Mouse (Mus musculus): ENCODE data around the gene Ttc4. TPM values are rescaled to one million over a fixed set of nuclear protein-coding genes. Genes with fewer than 3 reads are reported as not detected.

Gene Ttc4
- total RNA-seq, 1 experiment from 2014 or later: 23.8 TPM

- no peak for ATAC-seq (replicated peaks; ENCODE audit: insufficient number of reproducible peaks, low FRiP score, low TSS enrichment, poor library complexity, severe bottlenecking)
Observed at GRCm38 (mm10) chr4:106622030-106622493, 56.7 kb downstream of the Ttc4 start, which contains the start of gene Ttc22. Gene Ttc22, plus strand, starts transcription at chr4:106622432.

DNA sequence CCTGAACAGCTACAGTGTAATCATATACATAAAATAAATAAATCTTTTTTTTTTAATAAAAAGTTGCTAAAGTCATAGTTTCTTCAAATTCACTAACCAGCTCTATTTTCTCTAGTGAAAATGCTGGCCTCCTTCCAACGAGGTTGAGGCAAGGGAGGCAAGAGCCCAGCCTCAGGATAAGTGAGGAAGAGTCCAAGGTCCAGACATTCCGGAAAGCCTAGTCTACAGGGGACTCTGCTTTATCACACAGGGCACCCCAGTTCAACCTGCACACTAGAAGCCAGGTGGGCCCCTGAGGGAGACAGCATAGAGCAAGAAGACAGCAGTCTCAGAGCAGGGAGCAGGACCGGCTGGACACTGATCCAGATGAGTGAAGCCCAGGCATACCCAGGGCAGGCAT lies 57.3 kb downstream of the Ttc4 start:
- ATAC-seq (replicated peaks; ENCODE audit: insufficient number of reproducible peaks, low FRiP score, low TSS enrichment, poor library complexity, severe bottlenecking): no peak

DNA sequence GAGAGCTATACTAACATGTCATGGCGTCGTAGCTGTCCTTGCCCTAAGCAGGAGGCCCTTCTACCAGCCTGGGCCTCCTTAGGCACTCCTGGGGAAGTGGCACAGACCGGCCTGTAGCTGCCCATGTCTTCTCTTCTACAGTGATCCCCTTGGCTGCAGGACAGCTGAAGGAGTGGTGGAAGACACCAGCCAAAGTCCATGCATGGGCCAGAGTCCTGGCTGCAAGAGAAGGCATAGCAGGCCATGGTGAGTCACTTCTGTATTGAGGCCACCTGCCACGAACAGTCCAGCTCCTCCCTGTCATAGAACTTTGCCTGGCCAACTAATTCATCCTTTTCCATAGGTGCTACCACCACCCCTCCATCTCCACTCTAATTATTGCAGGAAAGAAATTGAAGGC lies 59.8 kb downstream of the Ttc4 start:
- no peak for ATAC-seq (replicated peaks; ENCODE audit: insufficient number of reproducible peaks, low FRiP score, low TSS enrichment, poor library complexity, severe bottlenecking)

DNA sequence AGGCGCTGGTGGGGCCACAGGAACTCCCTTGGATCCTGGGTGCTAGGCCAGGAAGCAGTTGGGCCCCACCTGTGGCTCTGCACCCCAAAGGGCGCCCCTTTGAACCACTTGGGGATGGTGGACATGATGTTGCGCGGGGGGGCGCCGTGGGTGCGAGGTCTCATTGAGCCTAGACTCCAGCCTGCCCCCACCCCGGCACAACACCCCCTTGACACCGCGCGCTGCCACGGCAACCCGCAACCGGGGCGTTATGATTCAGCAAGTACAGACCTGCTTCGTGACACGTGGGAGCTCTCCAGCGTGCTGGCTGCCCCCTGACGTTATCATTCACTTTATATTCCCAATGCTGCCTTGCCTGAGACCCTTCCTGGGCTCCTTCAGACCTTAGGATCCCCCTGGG lies 61.7 kb downstream of the Ttc4 start, which contains the start of gene Lexm:
TSS of gene Lexm (minus strand) at position 186 of the 400 bp plus-strand sequence.
- ATAC-seq (replicated peaks; ENCODE audit: insufficient number of reproducible peaks, low FRiP score, low TSS enrichment, poor library complexity, severe bottlenecking): no peak

DNA sequence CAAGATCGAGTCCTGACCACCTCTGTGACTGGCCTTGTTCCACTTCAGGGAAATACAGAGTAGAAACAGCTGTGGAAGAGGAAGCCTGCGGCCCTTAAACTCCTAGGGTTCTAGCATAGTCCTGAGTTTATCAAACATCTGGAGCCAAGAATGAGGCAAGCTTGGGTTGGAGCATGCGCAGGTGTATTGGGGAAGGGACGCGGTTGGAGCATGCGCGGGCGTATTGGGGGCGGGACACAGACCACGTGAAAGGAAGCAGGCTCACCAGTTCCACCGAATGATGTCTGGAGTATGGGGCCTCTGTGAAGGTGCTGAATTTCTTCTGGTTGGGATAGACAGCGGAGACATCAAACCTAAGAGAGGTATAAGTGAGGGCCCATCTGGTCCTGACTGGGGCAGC lies 63.1 kb downstream of the Ttc4 start:
- no peak for ATAC-seq (replicated peaks; ENCODE audit: insufficient number of reproducible peaks, low FRiP score, low TSS enrichment, poor library complexity, severe bottlenecking)

- ATAC-seq (replicated peaks; ENCODE audit: insufficient number of reproducible peaks, low FRiP score, low TSS enrichment, poor library complexity, severe bottlenecking): no peak
Observed at GRCm38 (mm10) chr4:106614881-106615280, 63.9 kb downstream of the Ttc4 start.

DNA sequence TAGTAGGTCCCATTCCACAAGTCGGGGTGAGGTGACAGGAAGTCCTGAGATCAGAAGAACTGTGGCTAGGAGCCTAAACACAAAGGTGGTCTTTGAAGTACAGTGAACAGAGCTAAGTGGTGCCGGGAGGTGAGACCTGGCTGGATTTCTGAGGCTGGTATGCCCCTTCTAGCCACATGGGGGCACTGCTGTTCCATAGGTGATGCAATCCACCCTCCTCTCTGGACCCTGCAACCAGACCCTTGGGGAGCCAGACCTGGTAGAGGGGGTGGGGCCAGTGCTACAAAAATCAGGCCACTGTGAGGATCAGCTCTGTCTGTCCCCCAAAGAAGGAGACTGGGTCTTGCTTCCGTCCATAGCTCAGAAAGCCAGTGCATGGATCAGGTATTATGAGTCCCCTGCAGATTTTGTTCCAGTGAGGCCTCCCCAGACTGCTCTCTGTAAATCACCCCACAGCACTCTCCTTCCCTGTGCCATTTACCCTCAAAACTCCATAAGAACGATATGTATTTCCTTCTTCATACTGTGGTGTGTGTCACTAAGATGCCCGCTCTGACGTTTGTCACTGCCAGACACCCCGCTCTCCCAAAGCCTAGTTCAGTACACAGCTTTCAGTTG lies 64.5 kb downstream of the Ttc4 start:
- no peak; the same call in 1 of the 2 replicates for ATAC-seq (replicated peaks; ENCODE audit: insufficient number of reproducible peaks, low FRiP score, low TSS enrichment, poor library complexity, severe bottlenecking)

- no peak for ATAC-seq (replicated peaks; ENCODE audit: insufficient number of reproducible peaks, low FRiP score, low TSS enrichment, poor library complexity, severe bottlenecking)
Observed at GRCm38 (mm10) chr4:106613560-106613959, 65.2 kb downstream of the Ttc4 start.

- no peak for ATAC-seq (replicated peaks; ENCODE audit: insufficient number of reproducible peaks, low FRiP score, low TSS enrichment, poor library complexity, severe bottlenecking)
Observed at GRCm38 (mm10) chr4:106613105-106613504, 65.6 kb downstream of the Ttc4 start.

Other genes with a start within 250 kb of the Ttc4 start
- gene Pcsk9, start 214.6 kb downstream of the Ttc4 start, total RNA-seq (2017): not detected in 3 replicates
- gene Bsnd, start 186.7 kb downstream of the Ttc4 start, total RNA-seq (2017): not detected in 3 replicates
- gene Dhcr24, start 117.9 kb downstream of the Ttc4 start, total RNA-seq (2017): 2.5 to 7.5 TPM (median 3.2 TPM) in 3 replicates
- not detected in 3 replicates for gene Lexm, start 61.7 kb downstream of the Ttc4 start, total RNA-seq (2017)
- not detected in 3 replicates for gene Ttc22, start 56.5 kb downstream of the Ttc4 start, total RNA-seq (2017)
- 0.96 to 5.3 TPM (median 4.0 TPM) in 3 replicates for gene Pars2, start 27.9 kb downstream of the Ttc4 start, total RNA-seq (2017)
- gene Mroh7, start 52.0 kb upstream of the Ttc4 start, total RNA-seq (2017): not detected in 3 replicates
- gene Fam151a, start 54.9 kb upstream of the Ttc4 start, total RNA-seq (2017): not detected in 3 replicates
- 6.8 to 11.0 TPM (median 8.8 TPM) in 3 replicates for gene Acot11, start 126.1 kb upstream of the Ttc4 start, total RNA-seq (2017)
- 14.3 to 22.7 TPM (median 19.5 TPM) in 3 replicates for gene Ssbp3, start 231.8 kb upstream of the Ttc4 start, total RNA-seq (2017)

All from monocyte, adult 5-6 weeks (primary cell).